Mouse (Mus musculus) hindbrain, postnatal 0 days (tissue): ENCODE measurements around the gene Ankmy2. TPM values are rescaled to one million over a fixed set of nuclear protein-coding genes. Genes with fewer than 3 reads are reported as not detected.

Experiments
- ATAC-seq: fragments of 200-750 bp; cut with Nextera tagmentation; 2 replicates; pipeline ENCODE4 v1.8.0; 2017; ENCODE audit warnings: mild to moderate bottlenecking, moderate TSS enrichment, moderate library complexity
- DNase-seq: peaks from one replicate; pipeline ENCODE4 v3.0.0-alpha.2; 2015; ENCODE audit warnings: low spot score
- H3K27ac ChIP-seq: fragments of 300-500 bp; sonication (generic); 2 replicates; pipeline ENCODE4 v1.5.1; 2014; ENCODE audit warnings: mild to moderate bottlenecking
- H3K27me3 ChIP-seq: fragments of 300-500 bp; sonication (generic); 2 replicates; pipeline ENCODE4 v1.6.1; 2014; ENCODE audit warnings: low read length, mixed read lengths; ENCODE audit not compliant: insufficient read depth
- H3K36me3 ChIP-seq: fragments of 300-500 bp; sonication (generic); 2 replicates; pipeline ENCODE4 v1.6.1; 2014; ENCODE audit warnings: low read length, mixed read lengths; ENCODE audit not compliant: insufficient read depth
- H3K4me1 ChIP-seq: fragments of 300-500 bp; sonication (generic); 2 replicates; pipeline ENCODE4 v1.6.1; 2014; ENCODE audit warnings: antibody characterized with exemption, low read length, mixed read lengths; ENCODE audit not compliant: insufficient read depth
- H3K4me2 ChIP-seq: fragments of 300-500 bp; sonication (generic); 2 replicates; pipeline ENCODE4 v1.6.1; 2014; ENCODE audit warnings: low read depth, mild to moderate bottlenecking, low read length, moderate library complexity, mixed read lengths
- H3K4me3 ChIP-seq: fragments of 300-500 bp; sonication (generic); 2 replicates; pipeline ENCODE4 v1.5.1; 2014; ENCODE audit warnings: low read length
- H3K9ac ChIP-seq: fragments of 300-500 bp; sonication (generic); replicated peaks from 2 replicates; pipeline ENCODE4 v1.6.1; 2014; ENCODE audit warnings: mild to moderate bottlenecking, low read length, moderate library complexity, mixed read lengths
- H3K9me3 ChIP-seq: fragments of 300-500 bp; sonication (generic); 2 replicates; pipeline ENCODE4 v1.6.1; 2016; ENCODE audit warnings: low read length, mixed read lengths
- CTCF ChIP-seq: IDR thresholded peaks from 2 replicates; pipeline ENCODE4 v1.5.1; 2016; ENCODE audit warnings: antibody characterized with exemption, control low read depth, low read depth
- WGBS: fragments of 180-500 bp; shearing (Covaris S2); extraction: QIAGEN DNeasy Blood & Tissue Kit; methylation state at CpG from one replicate; pipeline ENCODE4 v1.1.7; 2014; 5-methylcytosine and 5-hydroxymethylcytosine counted together
- polyA plus RNA-seq: library from polyadenylated mRNA; unstranded; fragments of >200 nt; fragmentation: Nextera tagmentation; extraction: Ambion mirVana; gene quantifications from 2 replicates; pipeline ENCODE4 v1.2.1, GENCODE M21; 2015
- total RNA-seq: library from RNA; depleted of rRNA; stranded (reverse); fragments of >200 nt; gene quantifications from 2 replicates; pipeline ENCODE4 v1.2.3, GENCODE M21; 2014; rRNA removed

Ankmy2 gene
- total and polyA plus RNA-seq, 2 experiments from 2014 or later: 51.0 to 74.1 TPM

DNA sequence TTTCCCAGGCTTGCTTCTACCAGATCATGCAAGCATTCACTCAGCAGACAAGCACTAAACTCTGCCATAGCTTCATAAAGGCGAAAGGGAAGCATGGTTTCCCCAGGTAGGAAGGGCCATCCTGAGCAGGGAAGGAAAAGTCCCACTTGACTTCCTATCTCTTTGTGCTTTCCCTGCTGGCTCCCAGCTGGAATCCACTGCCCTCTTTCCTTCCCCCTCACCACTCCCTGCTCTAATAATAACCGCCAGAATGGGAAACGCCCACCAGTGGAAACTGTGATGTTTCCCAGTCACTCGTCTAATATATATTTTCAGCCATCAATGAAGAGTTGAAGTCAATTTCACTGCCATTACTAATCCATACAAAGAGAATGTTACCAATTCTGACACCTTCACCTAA, 67.5 kb downstream of the Ankmy2 start:
- DNase-seq: no peak

DNA sequence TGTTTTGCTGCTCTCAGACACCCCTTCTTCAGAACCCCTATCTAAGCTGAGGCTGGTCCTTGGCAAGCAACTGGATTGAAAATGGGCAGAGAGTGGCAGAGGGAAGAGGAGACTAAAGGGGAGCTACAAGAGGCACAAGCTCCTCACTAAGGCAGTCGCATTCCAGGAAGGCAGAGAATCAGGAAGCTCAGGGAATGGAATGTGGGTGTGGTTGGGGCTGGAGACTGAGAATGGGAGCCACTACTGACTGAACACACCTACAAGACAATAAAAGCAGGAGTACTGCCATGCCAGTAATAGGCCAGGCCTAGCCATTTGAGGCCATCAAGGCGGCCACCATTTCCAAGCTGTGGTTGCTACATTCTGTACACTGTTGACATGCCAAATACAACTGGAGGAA, 74.5 kb downstream of the Ankmy2 start:
- WGBS: 92% methylated on average over 2 of the region's 2 CpGs
- no peak for TF ChIP-seq CTCF
- H3K9ac ChIP-seq: no peak overlapping the region

More for the DNA sequence above, 67.5 kb downstream of the Ankmy2 start:
- WGBS: 78% methylated on average over 4 of the region's 4 CpGs
- H3K27me3 ChIP-seq: no peaks in the 10 kb centered on the region
- H3K36me3 ChIP-seq: no peaks in the 10 kb centered on the region
- no peak overlapping the region for H3K4me3 ChIP-seq
- no peak overlapping the region for H3K4me2 ChIP-seq
- no peak for TF ChIP-seq CTCF
- H3K27ac ChIP-seq: no peak overlapping the region
- no peak overlapping the region for H3K9ac ChIP-seq
- H3K9me3 ChIP-seq: no peaks in the 10 kb centered on the region
- H3K4me1 ChIP-seq: no peaks in the 10 kb centered on the region
- no peak for ATAC-seq

GRCm38 (mm10) chr12:36241171-36241570, 84.3 kb downstream of the Ankmy2 start:
- H3K4me3 ChIP-seq: no peak overlapping the region
- no peaks in the 10 kb centered on the region for H3K27me3 ChIP-seq
- H3K9ac ChIP-seq: no peak overlapping the region
- H3K36me3 ChIP-seq: no peaks in the 10 kb centered on the region
- no peaks in the 10 kb centered on the region for H3K4me1 ChIP-seq
- ATAC-seq: no peak
- DNase-seq: no peak
- H3K27ac ChIP-seq: no peak overlapping the region
- no peak for TF ChIP-seq CTCF
- no peak overlapping the region for H3K4me2 ChIP-seq
- 89% methylated on average over 3 of the region's 3 CpGs for WGBS
- no peaks in the 10 kb centered on the region for H3K9me3 ChIP-seq

More for the DNA sequence above, 74.5 kb downstream of the Ankmy2 start:
- no peak overlapping the region for H3K4me3 ChIP-seq
- ATAC-seq (no peak), DNase-seq (no peak)
- peaks cover 4% of the 10 kb centered on the region; the same call in 1 of the 2 replicates for H3K9me3 ChIP-seq
- H3K27ac ChIP-seq: no peak overlapping the region
- H3K36me3 ChIP-seq: no peaks in the 10 kb centered on the region
- no peaks in the 10 kb centered on the region for H3K27me3 ChIP-seq
- H3K4me1 ChIP-seq: no peaks in the 10 kb centered on the region
- no peak overlapping the region for H3K4me2 ChIP-seq

Other genes starting within 250 kb of the Ankmy2 start
- gene Agr3, start 231.5 kb upstream of the Ankmy2 start, total RNA-seq: 1.6 TPM in 1 of 2 replicates, not detected in the other
- gene Agr3, start 231.5 kb upstream of the Ankmy2 start, polyA plus RNA-seq: 0.24 and 0.67 TPM in 2 replicates
- gene Agr2, start 164.2 kb upstream of the Ankmy2 start, total RNA-seq: not detected in 2 replicates
- gene Agr2, start 164.2 kb upstream of the Ankmy2 start, polyA plus RNA-seq: 0.25 TPM in 1 of 2 replicates, not detected in the other
- 250 and 296 TPM in 2 replicates for gene Tspan13, start 114.6 kb upstream of the Ankmy2 start, total RNA-seq
- gene Tspan13, start 114.6 kb upstream of the Ankmy2 start, polyA plus RNA-seq: 378 and 380 TPM in 2 replicates
- gene Bzw2, start 966 bp downstream of the Ankmy2 start, total RNA-seq: 156 and 184 TPM in 2 replicates
- gene Bzw2, start 966 bp downstream of the Ankmy2 start, polyA plus RNA-seq: 254 and 263 TPM in 2 replicates
- not detected in 2 replicates for gene Lrrc72, start 96.3 kb downstream of the Ankmy2 start, total RNA-seq
- not detected in 2 replicates for gene Lrrc72, start 96.3 kb downstream of the Ankmy2 start, polyA plus RNA-seq
- 12.0 and 14.2 TPM in 2 replicates for gene Sostdc1, start 157.0 kb downstream of the Ankmy2 start, total RNA-seq
- gene Sostdc1, start 157.0 kb downstream of the Ankmy2 start, polyA plus RNA-seq: 28.9 and 32.4 TPM in 2 replicates
- gene Ispd, start 224.3 kb downstream of the Ankmy2 start, total RNA-seq: 7.6 and 11.4 TPM in 2 replicates
- 13.3 and 13.9 TPM in 2 replicates for gene Ispd, start 224.3 kb downstream of the Ankmy2 start, polyA plus RNA-seq
- gene D630036H23Rik, start 225.1 kb downstream of the Ankmy2 start, total RNA-seq: 1.8 and 5.2 TPM in 2 replicates
- 2.7 and 2.9 TPM in 2 replicates for gene D630036H23Rik, start 225.1 kb downstream of the Ankmy2 start, polyA plus RNA-seq